Mouse (Mus musculus) cerebellum, adult 2 months (tissue): Measurements from ENCODE around the gene Gm44805. TPM values are rescaled to one million over a fixed set of nuclear protein-coding genes. Genes with fewer than 3 reads are reported as not detected.
"Not testable (repeated sequence)": the region's sequence is repeated elsewhere in the genome, so short reads cannot be mapped to it uniquely, and the experiment has no call there.

Experiments
- DNase-seq, 2 experiments: peaks; one replicate each; pipeline ENCODE4 v3.0.0; 2021
- H3K27ac ChIP-seq: fragments of 200-500 bp; 2 replicates; pipeline ENCODE4 v1.5.1; 2012; ENCODE audit warnings: low read length, control low read depth, inconsistent platforms; ENCODE audit not compliant: insufficient read depth
- H3K27me3 ChIP-seq: fragments of 200-500 bp; 2 replicates; pipeline ENCODE4 v1.6.1; 2012; ENCODE audit warnings: inconsistent platforms, mild to moderate bottlenecking, low read length, moderate library complexity; ENCODE audit not compliant: control insufficient read depth, insufficient read depth
- H3K4me1 ChIP-seq: fragments of 200-500 bp; 2 replicates; pipeline ENCODE4 v1.6.1; 2011; ENCODE audit warnings: low read length; ENCODE audit not compliant: control insufficient read depth, insufficient read depth
- H3K4me3 ChIP-seq: fragments of 200-500 bp; replicated peaks from 2 replicates; pipeline ENCODE3; 2011; ENCODE audit warnings: mild to moderate bottlenecking, low read depth, low read length, control low read depth; ENCODE audit not compliant: insufficient read depth
- CTCF ChIP-seq: fragments of 200-500 bp; IDR thresholded peaks from 2 replicates; pipeline ENCODE4 v1.5.1; 2011; ENCODE audit warnings: low read depth, mild to moderate bottlenecking, control low read depth, low read length, moderate library complexity, borderline replicate concordance; ENCODE audit not compliant: insufficient read depth
- POLR2A ChIP-seq: fragments of 200-500 bp; IDR thresholded peaks from 2 replicates; pipeline ENCODE4 v1.6.1; 2011; ENCODE audit warnings: low read length, control low read depth, borderline replicate concordance; ENCODE audit not compliant: insufficient read depth
- WGBS: fragments of 180-500 bp; shearing (Covaris S2); methylation state at CpG from one replicate; pipeline ENCODE4 v1.1.7; 2018; 5-methylcytosine and 5-hydroxymethylcytosine counted together
- polyA plus RNA-seq: library from polyadenylated mRNA; depleted of rRNA; stranded (reverse); fragments of >200 nt; gene quantifications from 2 replicates; pipeline ENCODE4 v1.2.3, GENCODE M21; 2012

Gene Gm44805
- polyA plus RNA-seq, 1 experiment: not detected

GRCm38 (mm10) chr7:19691434-19691833 is 10.2 kb upstream of the Gm44805 start:
- 67% methylated on average over 6 of the region's 6 CpGs for WGBS
- Histone ChIP-seq H3K4me1 (no peaks in the 10 kb centered on the region), H3K4me3 (no peak overlapping the region), H3K27ac (no peak overlapping the region), H3K27me3 (no peaks in the 10 kb centered on the region)
- no peak for DNase-seq
- TF ChIP-seq POLR2A (no peak), CTCF (no peak)

GRCm38 (mm10) chr7:19690845-19691244 is 9.6 kb upstream of the Gm44805 start:
- 89% methylated on average over 4 of the region's 4 CpGs for WGBS
- no peaks in the 10 kb centered on the region; the same call in 1 of the 2 replicates for H3K27me3 ChIP-seq
- TF ChIP-seq POLR2A (no peak), CTCF (no peak)
- no peak overlapping the region for H3K27ac ChIP-seq
- no peak overlapping the region for H3K4me3 ChIP-seq
- no peak for DNase-seq
- H3K4me1 ChIP-seq: no peaks in the 10 kb centered on the region

DNA sequence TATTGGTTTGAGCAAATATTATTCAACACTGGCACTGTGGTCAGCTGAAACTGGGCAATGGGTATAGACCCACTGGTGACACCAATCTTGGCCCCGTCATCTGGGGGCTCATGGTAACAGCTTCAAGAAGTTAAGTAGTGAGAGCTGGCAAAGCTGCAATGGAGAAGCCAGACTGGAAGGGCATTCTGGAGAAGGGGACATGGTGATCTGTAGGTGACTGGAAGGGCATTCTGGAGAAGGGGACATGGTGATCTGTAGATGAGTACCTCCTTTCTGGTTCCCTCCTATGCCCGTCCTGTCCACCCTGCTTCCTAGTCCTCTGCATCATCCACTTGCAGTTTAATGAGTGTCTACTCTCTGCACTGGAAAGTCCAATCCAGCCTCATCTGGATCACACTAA is 7.4 kb upstream of the Gm44805 start:
- DNase-seq: no peak
- no peaks in the 10 kb centered on the region for H3K4me1 ChIP-seq
- no peak overlapping the region for H3K4me3 ChIP-seq
- no peak overlapping the region for H3K27ac ChIP-seq
- 89% methylated on average over 2 of the region's 2 CpGs for WGBS
- TF ChIP-seq CTCF (no peak), POLR2A (no peak)
- H3K27me3 ChIP-seq: no peaks in the 10 kb centered on the region; the same call in 1 of the 2 replicates

DNA sequence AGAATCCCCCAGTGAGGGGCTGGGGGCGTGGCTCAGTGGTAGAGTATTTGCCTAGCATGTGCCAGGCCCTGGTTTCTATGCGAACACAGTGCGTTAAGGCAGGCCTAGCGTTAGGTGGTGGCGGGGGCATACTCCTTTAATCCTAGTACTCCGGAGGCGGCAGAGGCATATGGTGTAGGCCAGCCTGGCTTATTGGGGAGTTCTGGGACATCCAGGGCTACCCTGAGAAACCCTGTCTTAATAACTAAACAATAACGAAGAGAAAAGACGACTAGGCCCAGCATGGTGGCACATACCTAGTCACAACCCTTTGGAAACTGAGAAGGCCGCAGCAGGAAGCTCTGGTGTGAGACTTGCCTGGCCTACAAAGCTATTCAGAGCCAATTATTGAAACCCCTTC is 6.9 kb upstream of the Gm44805 start:
- Histone ChIP-seq H3K27me3 (no peaks in the 10 kb centered on the region; the same call in 1 of the 2 replicates), H3K4me1 (no peaks in the 10 kb centered on the region), H3K27ac (no peak overlapping the region), H3K4me3 (no peak overlapping the region)
- 88% methylated on average over 10 of the region's 10 CpGs for WGBS
- TF ChIP-seq POLR2A (no peak), CTCF (no peak)
- DNase-seq: no peak

- not testable (repeated sequence) for H3K4me1 ChIP-seq, DNase-seq, H3K27me3 ChIP-seq, H3K4me3 ChIP-seq, H3K27ac ChIP-seq
- 72% methylated on average over 8 of the region's 8 CpGs for WGBS
Measured at GRCm38 (mm10) chr7:19686927-19687583, 5.8 kb upstream of the Gm44805 start.

GRCm38 (mm10) chr7:19686521-19686920 is 5.3 kb upstream of the Gm44805 start:
- 88% methylated on average over 6 of the region's 6 CpGs for WGBS
- no peaks in the 10 kb centered on the region; the same call in 1 of the 2 replicates for H3K27me3 ChIP-seq
- no peak for DNase-seq
- TF ChIP-seq POLR2A (no peak), CTCF (no peak)
- H3K4me3 ChIP-seq: no peak overlapping the region
- no peak overlapping the region for H3K27ac ChIP-seq
- H3K4me1 ChIP-seq: no peaks in the 10 kb centered on the region

- no peaks in the 10 kb centered on the region for H3K4me1 ChIP-seq
- no peak for DNase-seq
- TF ChIP-seq POLR2A (no peak), CTCF (no peak)
- no peaks in the 10 kb centered on the region; the same call in 1 of the 2 replicates for H3K27me3 ChIP-seq
- H3K4me3 ChIP-seq: no peak overlapping the region
- H3K27ac ChIP-seq: no peak overlapping the region
- WGBS: 60% methylated on average over 4 of the region's 4 CpGs
Measured at GRCm38 (mm10) chr7:19685374-19685773, 4.2 kb upstream of the Gm44805 start.

- Histone ChIP-seq H3K4me3 (no peak overlapping the region), H3K27me3 (no peaks in the 10 kb centered on the region; the same call in 1 of the 2 replicates), H3K27ac (no peak overlapping the region), H3K4me1 (no peaks in the 10 kb centered on the region)
- DNase-seq: no peak
- 91% methylated on average over 6 of the region's 6 CpGs for WGBS
- no peak for TF ChIP-seq POLR2A
- TF ChIP-seq CTCF: no peak
Measured at GRCm38 (mm10) chr7:19683771-19684201, 2.6 kb upstream of the Gm44805 start.
